Mouse (Mus musculus) heart, postnatal 14 days (tissue): ENCODE results near the gene Slc2a2. TPM values are rescaled to one million over a fixed set of nuclear protein-coding genes. Genes with fewer than 3 reads are reported as not detected.
"Not testable (repeated sequence)": the region's sequence is repeated elsewhere in the genome, so short reads cannot be mapped to it uniquely, and the experiment has no call there.

ENCODE experiments used
- DNase-seq, 2 experiments: peaks; one replicate each; pipeline ENCODE4 v3.0.0; 2021 to 2022
- intact Hi-C: fragments of 180-260 bp; cut with DNase I; formaldehyde crosslinking; loops from one replicate; pipeline ENCODE4 v1.15.1; 2025
- total RNA-seq, 2 experiments: library from RNA; stranded (reverse); gene quantifications; 2 replicates each; pipeline ENCODE4 v1.2.3; 2021

Slc2a2 gene
- total RNA-seq, 2 experiments from 2014 or later, result 0.07 TPM; not detected in 1

GRCm38 (mm10) chr3:28725203-28725602 is 27.5 kb downstream of the Slc2a2 start:
- intact Hi-C loops, result no loop called here
- no peak for DNase-seq

GRCm38 (mm10) chr3:28726356-28726755 is 28.7 kb downstream of the Slc2a2 start:
- intact Hi-C loops, result no loop called here
- DNase-seq, result no peak

- DNase-seq, result no peak
- intact Hi-C loops, result no loop called here
Observed at GRCm38 (mm10) chr3:28734712-28735111, 37.0 kb downstream of the Slc2a2 start.

- intact Hi-C loops, result no loop called here
Observed at GRCm38 (mm10) chr3:28736981-28737380, 39.3 kb downstream of the Slc2a2 start.

GRCm38 (mm10) chr3:28740353-28740752 is 42.6 kb downstream of the Slc2a2 start:
- no peak for DNase-seq
- intact Hi-C loops, result loop anchor here (10.0 kb wide), 1 partner anchor 756 kb away; no protein-coding TSS in a partner anchor

More at GRCm38 (mm10) chr3:28736981-28737380, 39.3 kb downstream of the Slc2a2 start:
- no peak for DNase-seq

GRCm38 (mm10) chr3:28743251-28743650 is 45.5 kb downstream of the Slc2a2 start:
- intact Hi-C loops, result loop anchor here (10.0 kb wide), 1 partner anchor 758 kb away; no protein-coding TSS in a partner anchor
- DNase-seq, result no peak

- intact Hi-C loops, result loop anchor here (2.0 to 10.0 kb wide), 4 partner anchors 184 to 1284 kb away; no protein-coding TSS in a partner anchor
- DNase-seq, result peak; percentile 67 to 84
Observed at GRCm38 (mm10) chr3:28745835-28746483, 48.3 kb downstream of the Slc2a2 start.

GRCm38 (mm10) chr3:28748151-28748550 is 50.4 kb downstream of the Slc2a2 start:
- intact Hi-C loops, result loop anchor here (5.0 to 10.0 kb wide), 3 partner anchors 186 to 1286 kb away; no protein-coding TSS in a partner anchor
- no peak for DNase-seq

GRCm38 (mm10) chr3:28748956-28749355 is 51.3 kb downstream of the Slc2a2 start:
- DNase-seq, result no peak
- intact Hi-C loops, result loop anchor here (5.0 to 10.0 kb wide), 3 partner anchors 187 to 1287 kb away; no protein-coding TSS in a partner anchor

GRCm38 (mm10) chr3:28755477-28755876 is 57.8 kb downstream of the Slc2a2 start:
- no peak for DNase-seq
- intact Hi-C loops, result no loop called here

GRCm38 (mm10) chr3:28761225-28761789 is 63.6 kb downstream of the Slc2a2 start:
- intact Hi-C loops, result no loop called here
- DNase-seq, result no peak

GRCm38 (mm10) chr3:28766935-28767334 is 69.2 kb downstream of the Slc2a2 start:
- intact Hi-C loops, result no loop called here
- DNase-seq, result no peak

- no peak for DNase-seq
- intact Hi-C loops, result no loop called here
Observed at GRCm38 (mm10) chr3:28768222-28768621, 70.5 kb downstream of the Slc2a2 start.

GRCm38 (mm10) chr3:28772919-28773318 is 75.2 kb downstream of the Slc2a2 start:
- intact Hi-C loops, result not testable (repeated sequence)

GRCm38 (mm10) chr3:28775361-28775760 is 77.7 kb downstream of the Slc2a2 start:
- intact Hi-C loops, result no loop called here
- no peak for DNase-seq

More at GRCm38 (mm10) chr3:28772919-28773318, 75.2 kb downstream of the Slc2a2 start:
- DNase-seq, result not testable (repeated sequence)

GRCm38 (mm10) chr3:28775958-28776357 is 78.3 kb downstream of the Slc2a2 start:
- intact Hi-C loops, result no loop called here

GRCm38 (mm10) chr3:28776491-28776890 is 78.8 kb downstream of the Slc2a2 start:
- intact Hi-C loops, result no loop called here
- no peak for DNase-seq

More at GRCm38 (mm10) chr3:28775958-28776357, 78.3 kb downstream of the Slc2a2 start:
- DNase-seq, result no peak

- DNase-seq, result no peak
- intact Hi-C loops, result no loop called here
Observed at GRCm38 (mm10) chr3:28780511-28780910, 82.8 kb downstream of the Slc2a2 start.
